Mouse (Mus musculus): ENCODE data around the gene Gm9821. TPM values are rescaled to one million over a fixed set of nuclear protein-coding genes. Genes with fewer than 3 reads are reported as not detected.

Gene Gm9821
- polyA plus RNA-seq, 1 experiment from 2014 or later = 0.25 TPM

- DNase-seq (ENCODE audit: low spot score, missing footprints) (peak; percentile 54), ATAC-seq (ENCODE audit: low FRiP score) (no peak)
- H3K27me3 ChIP-seq (ENCODE audit: control insufficient read depth, insufficient read depth, low read length) = no peaks in the 10 kb centered on the region
- WGBS = 82% methylated on average over 15 of the region's 15 CpGs
- H3K27ac ChIP-seq (ENCODE audit: low read depth, low read length) = no peak overlapping the region
- H3K36me3 ChIP-seq (ENCODE audit: control insufficient read depth, insufficient read depth, low read length) = peaks cover 11% of the 10 kb centered on the region
- H3K4me3 ChIP-seq (ENCODE audit: low read depth, low read length) = no peak overlapping the region
- no peaks in the 10 kb centered on the region for H3K9me3 ChIP-seq (ENCODE audit: control insufficient read depth, low read length)
- no peak overlapping the region for H3K9ac ChIP-seq (ENCODE audit: low read length)
- H3K4me2 ChIP-seq = no peak overlapping the region
- H3K4me1 ChIP-seq (ENCODE audit: control insufficient read depth, insufficient read depth, low read length) = peaks cover 2% of the 10 kb centered on the region; the same call in 1 of the 2 replicates
These were observed 6.1 kb upstream of the Gm9821 start for GRCm38 (mm10) chr2:91939303-91939935.

DNA sequence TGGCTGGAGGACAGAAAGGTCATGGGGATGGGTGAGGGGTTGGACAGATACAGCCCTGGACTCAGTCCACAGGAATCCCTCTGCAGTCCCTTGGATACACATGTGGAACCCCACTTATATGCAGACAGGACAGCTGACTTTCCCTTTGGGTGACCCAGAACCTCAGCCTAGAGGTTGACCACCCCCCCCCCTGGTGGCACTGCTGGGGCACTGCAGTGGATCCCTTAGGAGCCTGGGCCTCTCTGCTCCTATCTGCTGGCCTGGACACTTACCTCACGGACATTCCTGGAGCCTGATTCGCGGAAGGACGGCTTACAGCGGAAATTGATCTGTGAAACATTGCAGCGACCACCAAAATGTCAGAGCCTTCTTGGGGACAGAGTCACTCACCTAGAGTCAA lies 3.1 kb upstream of the Gm9821 start:
- Histone ChIP-seq H3K4me2 (no peak overlapping the region), H3K9ac (ENCODE audit: low read length) (no peak overlapping the region), H3K36me3 (ENCODE audit: control insufficient read depth, insufficient read depth, low read length) (peaks cover 7% of the 10 kb centered on the region), H3K9me3 (ENCODE audit: control insufficient read depth, low read length) (no peaks in the 10 kb centered on the region), H3K27me3 (ENCODE audit: control insufficient read depth, insufficient read depth, low read length) (no peaks in the 10 kb centered on the region), H3K27ac (ENCODE audit: low read depth, low read length) (no peak overlapping the region), H3K4me3 (ENCODE audit: low read depth, low read length) (no peak overlapping the region), H3K4me1 (ENCODE audit: control insufficient read depth, insufficient read depth, low read length) (peaks cover 5% of the 10 kb centered on the region)
- DNase-seq (ENCODE audit: low spot score, missing footprints) (no peak), ATAC-seq (ENCODE audit: low FRiP score) (no peak)
- WGBS = 74% methylated on average over 6 of the region's 6 CpGs

DNA sequence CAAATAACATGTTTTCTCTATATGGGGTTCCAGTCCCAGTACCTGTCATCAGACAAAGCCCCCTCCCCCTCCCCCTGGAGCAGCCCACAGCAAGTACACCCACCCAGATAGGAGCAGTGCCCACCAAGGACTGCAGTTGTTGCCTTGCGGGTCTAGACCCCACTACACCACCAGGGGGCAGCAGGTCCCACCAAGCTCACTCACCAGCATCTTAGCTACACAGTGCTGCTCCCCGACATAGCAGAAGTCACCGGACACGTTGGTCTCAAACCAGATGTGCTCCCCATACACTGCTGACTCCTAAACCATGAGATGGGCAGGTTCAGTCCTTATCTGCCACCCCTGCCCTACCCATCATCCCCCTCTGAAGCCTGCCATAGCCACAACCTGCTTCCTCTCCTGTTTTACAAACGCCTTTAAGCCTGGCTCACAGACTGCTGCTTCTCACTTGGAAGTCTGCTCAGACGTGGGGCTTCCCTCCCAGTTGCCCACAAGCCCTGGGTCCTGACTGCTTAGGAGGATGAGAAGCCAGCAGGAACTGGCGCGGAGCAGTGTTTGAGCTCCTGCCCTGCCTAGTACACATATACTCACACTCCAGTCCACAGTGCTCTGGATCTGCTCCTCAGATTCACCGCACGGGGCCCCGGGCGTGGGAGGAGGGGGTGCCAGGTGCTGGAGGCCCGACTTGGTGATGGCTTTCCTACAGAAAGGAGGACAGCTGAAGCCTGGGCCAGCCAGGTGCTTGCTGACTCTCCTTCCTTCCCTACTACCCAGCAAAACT lies 1.1 kb upstream of the Gm9821 start:
- peak; percentile 95 for DNase-seq (ENCODE audit: low spot score, missing footprints)
- 53% methylated on average over 13 of the region's 13 CpGs for WGBS
- H3K9me3 ChIP-seq (ENCODE audit: control insufficient read depth, low read length) = no peaks in the 10 kb centered on the region
- no peak overlapping the region for H3K4me2 ChIP-seq
- no peaks in the 10 kb centered on the region for H3K27me3 ChIP-seq (ENCODE audit: control insufficient read depth, insufficient read depth, low read length)
- no peaks in the 10 kb centered on the region for H3K36me3 ChIP-seq (ENCODE audit: control insufficient read depth, insufficient read depth, low read length)
- H3K27ac ChIP-seq (ENCODE audit: low read depth, low read length) = no peak overlapping the region
- no peak overlapping the region for H3K9ac ChIP-seq (ENCODE audit: low read length)
- ATAC-seq (ENCODE audit: low FRiP score) = peak; percentile 76
- H3K4me3 ChIP-seq (ENCODE audit: low read depth, low read length) = no peak overlapping the region
- H3K4me1 ChIP-seq (ENCODE audit: control insufficient read depth, insufficient read depth, low read length) = peaks cover 13% of the 10 kb centered on the region

DNA sequence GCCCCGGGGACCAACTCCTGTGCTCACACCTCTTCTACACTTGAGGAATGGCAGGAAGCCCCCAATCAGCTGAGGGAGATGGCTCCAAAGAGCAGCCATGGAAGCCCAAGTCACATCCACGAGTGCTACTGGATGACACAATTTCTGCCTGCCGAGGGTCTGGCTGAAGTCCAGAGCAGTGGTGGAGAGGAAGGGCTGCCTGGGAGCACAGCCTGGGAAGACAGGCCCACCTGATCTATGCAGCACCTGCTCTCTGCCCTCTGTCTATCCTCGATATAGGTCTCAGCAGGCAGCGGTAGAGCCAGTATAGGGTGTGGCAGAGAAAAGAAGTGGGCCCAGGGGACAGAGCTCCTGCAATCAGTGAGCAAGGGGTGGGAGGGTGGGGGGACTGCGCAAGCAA lies 1.3 kb downstream of the Gm9821 start:
- no peaks in the 10 kb centered on the region for H3K36me3 ChIP-seq (ENCODE audit: control insufficient read depth, insufficient read depth, low read length)
- H3K9ac ChIP-seq (ENCODE audit: low read length) = no peak overlapping the region
- no peak overlapping the region for H3K27ac ChIP-seq (ENCODE audit: low read depth, low read length)
- H3K4me2 ChIP-seq = no peak overlapping the region
- H3K4me3 ChIP-seq (ENCODE audit: low read depth, low read length) = no peak overlapping the region
- DNase-seq (ENCODE audit: low spot score, missing footprints) = no peak
- no peaks in the 10 kb centered on the region for H3K9me3 ChIP-seq (ENCODE audit: control insufficient read depth, low read length)
- H3K4me1 ChIP-seq (ENCODE audit: control insufficient read depth, insufficient read depth, low read length) = peaks cover 27% of the 10 kb centered on the region
- 76% methylated on average over 6 of the region's 6 CpGs for WGBS
- H3K27me3 ChIP-seq (ENCODE audit: control insufficient read depth, insufficient read depth, low read length) = no peaks in the 10 kb centered on the region
- ATAC-seq (ENCODE audit: low FRiP score) = no peak

DNA sequence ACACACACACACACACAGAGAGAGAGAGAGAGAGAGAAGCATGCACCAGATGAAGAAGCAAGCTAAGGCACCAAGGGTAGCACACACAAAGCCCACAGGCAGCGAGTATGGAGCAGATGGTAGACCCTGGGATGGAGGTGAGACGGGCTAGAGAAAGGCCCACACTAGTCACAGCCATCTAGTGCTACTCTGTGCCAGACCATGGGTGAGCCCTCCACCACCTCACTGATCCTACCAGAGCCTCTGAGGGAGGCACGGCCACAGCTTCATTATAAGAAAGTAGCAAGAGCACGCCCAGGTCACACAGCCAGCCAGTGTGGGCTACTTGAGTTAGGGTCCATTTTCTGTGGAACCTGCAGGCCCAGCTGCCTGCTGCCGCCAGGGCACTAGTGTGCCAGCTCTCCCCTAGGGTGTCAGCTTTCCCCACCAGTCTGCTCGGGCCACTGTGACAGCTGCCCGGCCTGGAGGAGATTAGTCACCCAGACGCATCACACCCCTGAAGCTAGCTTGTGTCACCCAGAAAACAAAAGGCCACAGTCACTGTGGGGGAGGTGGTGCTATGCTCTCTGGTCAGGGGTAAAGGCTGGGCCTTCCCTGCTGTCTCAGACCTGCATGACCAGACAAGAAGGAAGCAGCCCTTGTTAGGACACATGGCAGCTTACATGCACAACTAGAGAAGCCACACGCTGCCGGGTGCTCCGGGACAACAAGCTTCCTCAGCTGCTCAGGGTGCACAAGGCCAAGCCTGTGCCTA lies 2.1 kb downstream of the Gm9821 start:
- Histone ChIP-seq H3K4me3 (ENCODE audit: low read depth, low read length) (no peak overlapping the region), H3K9ac (ENCODE audit: low read length) (peak overlapping the region; percentile 4; the same call in 1 of the 2 replicates), H3K27me3 (ENCODE audit: control insufficient read depth, insufficient read depth, low read length) (no peaks in the 10 kb centered on the region), H3K9me3 (ENCODE audit: control insufficient read depth, low read length) (no peaks in the 10 kb centered on the region), H3K36me3 (ENCODE audit: control insufficient read depth, insufficient read depth, low read length) (no peaks in the 10 kb centered on the region), H3K27ac (ENCODE audit: low read depth, low read length) (no peak overlapping the region; the same call in 1 of the 2 replicates), H3K4me1 (ENCODE audit: control insufficient read depth, insufficient read depth, low read length) (peaks cover 27% of the 10 kb centered on the region), H3K4me2 (no peak overlapping the region)
- WGBS = 52% methylated on average over 11 of the region's 11 CpGs
- no peak for DNase-seq (ENCODE audit: low spot score, missing footprints)
- ATAC-seq (ENCODE audit: low FRiP score) = no peak

- ATAC-seq (ENCODE audit: low FRiP score) (no peak), DNase-seq (ENCODE audit: low spot score, missing footprints) (no peak)
- no peaks in the 10 kb centered on the region for H3K9me3 ChIP-seq (ENCODE audit: control insufficient read depth, low read length)
- 78% methylated on average over 6 of the region's 6 CpGs for WGBS
- H3K4me1 ChIP-seq (ENCODE audit: control insufficient read depth, insufficient read depth, low read length) = peaks cover 27% of the 10 kb centered on the region
- no peaks in the 10 kb centered on the region for H3K36me3 ChIP-seq (ENCODE audit: control insufficient read depth, insufficient read depth, low read length)
- H3K9ac ChIP-seq (ENCODE audit: low read length) = peak overlapping the region; percentile 4; the same call in 1 of the 2 replicates
- H3K27me3 ChIP-seq (ENCODE audit: control insufficient read depth, insufficient read depth, low read length) = no peaks in the 10 kb centered on the region
- H3K27ac ChIP-seq (ENCODE audit: low read depth, low read length) = no peak overlapping the region
- H3K4me3 ChIP-seq (ENCODE audit: low read depth, low read length) = no peak overlapping the region
- H3K4me2 ChIP-seq = no peak overlapping the region
These were observed 2.6 kb downstream of the Gm9821 start for GRCm38 (mm10) chr2:91948151-91948509.

GRCm38 (mm10) chr2:91948792-91949241 lies 3.3 kb downstream of the Gm9821 start:
- H3K27me3 ChIP-seq (ENCODE audit: control insufficient read depth, insufficient read depth, low read length) = no peaks in the 10 kb centered on the region
- no peak overlapping the region for H3K9ac ChIP-seq (ENCODE audit: low read length)
- H3K4me3 ChIP-seq (ENCODE audit: low read depth, low read length) = no peak overlapping the region
- WGBS = 77% methylated on average over 3 of the region's 3 CpGs
- ATAC-seq (ENCODE audit: low FRiP score) (no peak), DNase-seq (ENCODE audit: low spot score, missing footprints) (no peak)
- H3K27ac ChIP-seq (ENCODE audit: low read depth, low read length) = no peak overlapping the region
- H3K4me2 ChIP-seq = no peak overlapping the region
- H3K9me3 ChIP-seq (ENCODE audit: control insufficient read depth, low read length) = no peaks in the 10 kb centered on the region
- peaks cover 27% of the 10 kb centered on the region for H3K4me1 ChIP-seq (ENCODE audit: control insufficient read depth, insufficient read depth, low read length)
- H3K36me3 ChIP-seq (ENCODE audit: control insufficient read depth, insufficient read depth, low read length) = no peaks in the 10 kb centered on the region

DNA sequence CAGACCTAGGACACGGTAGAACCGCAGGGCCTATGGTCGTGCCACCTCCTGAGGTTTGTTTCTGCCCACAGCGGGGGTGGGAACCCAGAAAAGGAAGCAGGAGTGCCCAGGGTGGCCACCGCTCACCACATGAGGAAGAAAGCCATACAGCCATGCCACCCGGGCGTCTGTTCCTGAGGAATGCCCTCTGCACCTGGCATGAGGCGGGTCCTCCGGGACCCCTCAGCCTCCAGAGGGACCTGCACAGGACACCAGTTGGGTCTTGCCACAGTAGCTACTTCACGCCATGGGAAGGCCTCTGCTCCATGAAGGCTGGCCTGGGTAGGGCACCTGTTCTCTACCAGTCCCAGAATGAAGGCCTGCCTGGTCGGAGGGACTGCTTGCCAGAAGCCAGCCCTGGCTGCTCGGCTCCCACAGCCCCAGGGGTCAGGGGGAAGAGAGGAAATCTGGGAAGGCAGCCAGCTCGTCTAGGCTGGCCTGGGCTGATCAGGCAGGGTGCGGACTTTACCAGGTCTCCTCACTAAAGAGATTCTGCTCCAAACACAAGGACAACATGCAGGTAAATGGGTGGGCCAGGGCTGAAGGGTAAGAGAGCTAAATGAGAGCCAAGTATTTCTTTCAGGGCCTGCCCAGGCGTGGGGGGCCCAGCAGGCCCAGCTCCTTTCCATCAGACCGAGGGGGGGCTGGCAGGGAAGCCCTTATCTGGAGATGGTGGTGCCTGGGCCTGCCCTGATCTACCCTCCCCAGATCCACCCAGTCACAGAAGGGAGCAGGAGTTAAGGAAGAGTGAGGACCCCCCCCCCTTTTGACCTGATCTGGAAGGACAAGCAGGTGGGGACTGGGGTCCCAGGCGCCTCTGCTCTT lies 4.1 kb downstream of the Gm9821 start:
- H3K9me3 ChIP-seq (ENCODE audit: control insufficient read depth, low read length) = no peaks in the 10 kb centered on the region
- WGBS = 76% methylated on average over 17 of the region's 17 CpGs
- H3K9ac ChIP-seq (ENCODE audit: low read length) = peak overlapping the region; percentile 36; the same call in 1 of the 2 replicates
- no peak overlapping the region; the same call in 1 of the 2 replicates for H3K27ac ChIP-seq (ENCODE audit: low read depth, low read length)
- H3K4me2 ChIP-seq = peak overlapping the region; percentile 15; the same call in 1 of the 2 replicates
- ATAC-seq (ENCODE audit: low FRiP score) (peak; percentile 10; the same call in 1 of the 2 replicates), DNase-seq (ENCODE audit: low spot score, missing footprints) (peak; percentile 78)
- no peak overlapping the region for H3K4me3 ChIP-seq (ENCODE audit: low read depth, low read length)
- peaks cover 24% of the 10 kb centered on the region for H3K4me1 ChIP-seq (ENCODE audit: control insufficient read depth, insufficient read depth, low read length)
- no peaks in the 10 kb centered on the region for H3K27me3 ChIP-seq (ENCODE audit: control insufficient read depth, insufficient read depth, low read length)
- H3K36me3 ChIP-seq (ENCODE audit: control insufficient read depth, insufficient read depth, low read length) = no peaks in the 10 kb centered on the region

All from midbrain, embryonic 11.5 days (tissue).